Mouse (Mus musculus): ENCODE results near the gene Dock3.

DNA sequence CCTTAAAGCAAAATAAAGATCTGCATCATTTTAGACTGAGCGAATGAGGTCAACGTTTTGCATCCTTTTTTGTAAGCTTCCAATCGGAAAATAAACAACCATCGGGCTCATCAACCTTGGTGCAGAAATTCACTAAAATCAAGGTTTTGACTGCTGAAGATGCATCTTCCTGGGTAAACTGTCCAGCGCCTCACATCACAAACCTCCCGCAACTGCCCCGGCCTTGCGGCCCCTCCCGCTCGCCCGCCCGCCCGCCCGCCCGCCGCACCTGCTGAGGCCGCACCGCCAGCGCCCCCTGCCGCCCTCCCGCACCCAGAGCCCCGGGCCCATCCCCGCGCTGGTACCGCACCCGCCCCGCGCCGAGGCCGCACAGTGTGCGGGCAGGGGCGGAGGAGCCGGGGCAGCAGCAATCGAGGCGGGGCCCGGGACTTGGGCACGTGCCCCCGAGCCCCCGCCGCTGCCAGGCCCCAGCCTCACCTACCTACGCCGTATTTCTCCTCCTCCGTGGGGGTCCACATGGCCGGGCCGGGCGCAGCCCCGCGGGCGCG, 644 bp downstream of the Dock3 start:
- TF ChIP-seq CTCF (IDR thresholded peaks at IDR 0.05; ENCODE audit: low read depth) (no peak), EP300 (IDR thresholded peaks at IDR 0.05; ENCODE audit: low read depth) (no peak)

All from liver, embryonic 14.5 days (tissue).